Mouse (Mus musculus): ENCODE results near the gene 1700020A23Rik. TPM values are rescaled to one million over a fixed set of nuclear protein-coding genes. Genes with fewer than 3 reads are reported as not detected.

1700020A23Rik gene
- polyA plus RNA-seq, 1 experiment from 2014 or later = 0.45 TPM

- no peak overlapping the region for H3K27ac ChIP-seq (replicated peaks)
- H3K4me1 ChIP-seq = 0 out of 2 replicates have a peak, but pooled peaks cover 4% of the 10 kb centered on the region
- H3K4me2 ChIP-seq (replicated peaks) = no peak overlapping the region
- H3K36me3 ChIP-seq = peaks cover 9% of the 10 kb centered on the region; the same call in 1 of the 2 replicates
- WGBS = 74% methylated on average over 6 of the region's 6 CpGs
- no peaks in the 10 kb centered on the region for H3K9me3 ChIP-seq
- no peaks in the 10 kb centered on the region for H3K27me3 ChIP-seq
- H3K9ac ChIP-seq (replicated peaks) = no peak overlapping the region
- H3K4me3 ChIP-seq = no peak overlapping the region
- no peak for ATAC-seq (replicated peaks)
Observed at GRCm38 (mm10) chr2:130414094-130414856, 9.2 kb downstream of the 1700020A23Rik start.

GRCm38 (mm10) chr2:130421781-130422620 is 16.9 kb downstream of the 1700020A23Rik start:
- Histone ChIP-seq H3K9ac (replicated peaks) (no peak overlapping the region), H3K4me2 (replicated peaks) (no peak overlapping the region), H3K9me3 (no peaks in the 10 kb centered on the region), H3K4me1 (peaks cover 36% of the 10 kb centered on the region), H3K27me3 (no peaks in the 10 kb centered on the region), H3K4me3 (no peak overlapping the region), H3K36me3 (peaks cover 9% of the 10 kb centered on the region; the same call in 1 of the 2 replicates), H3K27ac (replicated peaks) (no peak overlapping the region)
- ATAC-seq (replicated peaks) = no peak
- 97% methylated on average over 26 of the region's 26 CpGs for WGBS

GRCm38 (mm10) chr2:130423397-130424125 is 18.5 kb downstream of the 1700020A23Rik start:
- Histone ChIP-seq H3K4me2 (replicated peaks) (peak overlapping the region; percentile 92), H3K4me3 (peak overlapping the region; percentile 96), H3K9ac (replicated peaks) (peak overlapping the region; percentile 89), H3K27ac (replicated peaks) (peak overlapping the region; percentile 95), H3K9me3 (no peaks in the 10 kb centered on the region), H3K36me3 (peaks cover 6% of the 10 kb centered on the region; the same call in 1 of the 2 replicates), H3K27me3 (no peaks in the 10 kb centered on the region), H3K4me1 (peaks cover 36% of the 10 kb centered on the region)
- peak; percentile 77 for ATAC-seq (replicated peaks)
- 16% methylated on average over 49 of the region's 49 CpGs for WGBS

- no peaks in the 10 kb centered on the region for H3K36me3 ChIP-seq
- peak within 1 kb of the TSS; percentile 89 for H3K9ac ChIP-seq (replicated peaks)
- WGBS = under 1% methylated on average over 58 of the region's 58 CpGs
- H3K4me2 ChIP-seq (replicated peaks) = peak within 1 kb of the TSS; percentile 92
- peak; percentile 96 for ATAC-seq (replicated peaks)
- H3K4me1 ChIP-seq = peaks cover 36% of the 10 kb centered on the region
- H3K4me3 ChIP-seq = peak within 1 kb of the TSS; percentile 96
- no peaks in the 10 kb centered on the region for H3K27me3 ChIP-seq
- H3K9me3 ChIP-seq = no peaks in the 10 kb centered on the region
- H3K27ac ChIP-seq (replicated peaks) = peak within 1 kb of the TSS; percentile 95
Observed at GRCm38 (mm10) chr2:130424126-130424853, 19.2 kb downstream of the 1700020A23Rik start, which contains the start of the genes Vps16 and Pced1a. TSS of gene Vps16 (plus strand) at chr2:130424339. TSS of gene Pced1a (minus strand) at chr2:130424701.

GRCm38 (mm10) chr2:130425112-130425511 is 20.1 kb downstream of the 1700020A23Rik start:
- peaks cover 41% of the 10 kb centered on the region for H3K4me1 ChIP-seq
- no peaks in the 10 kb centered on the region for H3K36me3 ChIP-seq
- no peaks in the 10 kb centered on the region for H3K9me3 ChIP-seq
- H3K4me2 ChIP-seq (replicated peaks) = peak overlapping the region; percentile 92
- ATAC-seq (replicated peaks) = no peak
- H3K27ac ChIP-seq (replicated peaks) = peak overlapping the region; percentile 95
- 41% methylated on average over 5 of the region's 5 CpGs for WGBS
- H3K9ac ChIP-seq (replicated peaks) = peak overlapping the region; percentile 89
- no peaks in the 10 kb centered on the region for H3K27me3 ChIP-seq
- peak overlapping the region; percentile 96 for H3K4me3 ChIP-seq

GRCm38 (mm10) chr2:130429851-130430250 is 24.8 kb downstream of the 1700020A23Rik start:
- H3K4me2 ChIP-seq (replicated peaks) = no peak overlapping the region
- H3K9me3 ChIP-seq = no peaks in the 10 kb centered on the region
- 47% methylated on average over 2 of the region's 2 CpGs for WGBS
- 0 out of 2 replicates have a peak, but pooled peaks cover 6% of the 10 kb centered on the region for H3K36me3 ChIP-seq
- H3K27ac ChIP-seq (replicated peaks) = no peak overlapping the region
- peaks cover 25% of the 10 kb centered on the region for H3K4me1 ChIP-seq
- no peaks in the 10 kb centered on the region for H3K27me3 ChIP-seq
- H3K4me3 ChIP-seq = no peak overlapping the region
- ATAC-seq (replicated peaks) = no peak
- H3K9ac ChIP-seq (replicated peaks) = no peak overlapping the region

GRCm38 (mm10) chr2:130430484-130430883 is 25.4 kb downstream of the 1700020A23Rik start:
- Histone ChIP-seq H3K9me3 (no peaks in the 10 kb centered on the region), H3K4me1 (peaks cover 19% of the 10 kb centered on the region), H3K9ac (replicated peaks) (no peak overlapping the region), H3K27me3 (no peaks in the 10 kb centered on the region), H3K36me3 (0 out of 2 replicates have a peak, but pooled peaks cover 6% of the 10 kb centered on the region), H3K27ac (replicated peaks) (no peak overlapping the region), H3K4me2 (replicated peaks) (no peak overlapping the region), H3K4me3 (no peak overlapping the region)
- ATAC-seq (replicated peaks) = no peak
- 88% methylated on average over 3 of the region's 3 CpGs for WGBS

GRCm38 (mm10) chr2:130432157-130432556 is 27.1 kb downstream of the 1700020A23Rik start:
- peak; percentile 63; the same call in 1 of the 2 replicates for ATAC-seq (replicated peaks)
- WGBS = 76% methylated on average over 3 of the region's 3 CpGs
- Histone ChIP-seq H3K27ac (replicated peaks) (no peak overlapping the region), H3K4me3 (no peak overlapping the region), H3K36me3 (0 out of 2 replicates have a peak, but pooled peaks cover 6% of the 10 kb centered on the region), H3K4me1 (peaks cover 14% of the 10 kb centered on the region; the same call in 1 of the 2 replicates), H3K9ac (replicated peaks) (no peak overlapping the region), H3K4me2 (replicated peaks) (no peak overlapping the region), H3K27me3 (no peaks in the 10 kb centered on the region), H3K9me3 (no peaks in the 10 kb centered on the region)

GRCm38 (mm10) chr2:130433152-130433551 is 28.1 kb downstream of the 1700020A23Rik start:
- peak; percentile 41; the same call in 1 of the 2 replicates for ATAC-seq (replicated peaks)
- H3K36me3 ChIP-seq = peaks cover 10% of the 10 kb centered on the region
- H3K4me2 ChIP-seq (replicated peaks) = no peak overlapping the region
- H3K27ac ChIP-seq (replicated peaks) = no peak overlapping the region
- no peak overlapping the region for H3K4me3 ChIP-seq
- H3K9ac ChIP-seq (replicated peaks) = no peak overlapping the region
- H3K4me1 ChIP-seq = peaks cover 14% of the 10 kb centered on the region; the same call in 1 of the 2 replicates
- no peaks in the 10 kb centered on the region for H3K9me3 ChIP-seq
- no peaks in the 10 kb centered on the region for H3K27me3 ChIP-seq
- WGBS = 24% methylated on average over 4 of the region's 4 CpGs

- Histone ChIP-seq H3K9ac (replicated peaks) (no peak overlapping the region), H3K36me3 (peaks cover 44% of the 10 kb centered on the region), H3K27me3 (no peaks in the 10 kb centered on the region), H3K4me2 (replicated peaks) (no peak overlapping the region), H3K27ac (replicated peaks) (no peak overlapping the region), H3K4me1 (peaks cover 6% of the 10 kb centered on the region; the same call in 1 of the 2 replicates), H3K4me3 (no peak overlapping the region), H3K9me3 (no peaks in the 10 kb centered on the region)
- WGBS = 91% methylated on average over 1 of the region's 1 CpGs
- ATAC-seq (replicated peaks) = no peak
Observed at GRCm38 (mm10) chr2:130436769-130437168, 31.7 kb downstream of the 1700020A23Rik start.

GRCm38 (mm10) chr2:130438861-130439260 is 33.8 kb downstream of the 1700020A23Rik start:
- Histone ChIP-seq H3K9me3 (no peaks in the 10 kb centered on the region), H3K4me1 (no peaks in the 10 kb centered on the region), H3K36me3 (peaks cover 61% of the 10 kb centered on the region), H3K27me3 (no peaks in the 10 kb centered on the region), H3K4me3 (no peak overlapping the region), H3K27ac (replicated peaks) (no peak overlapping the region), H3K9ac (replicated peaks) (no peak overlapping the region), H3K4me2 (replicated peaks) (no peak overlapping the region)
- WGBS = 98% methylated on average over 3 of the region's 3 CpGs
- ATAC-seq (replicated peaks) = no peak
